Mouse (Mus musculus): ENCODE measurements around the gene Mthfd1. TPM values are rescaled to one million over a fixed set of nuclear protein-coding genes. Genes with fewer than 3 reads are reported as not detected.

The Mthfd1 gene
- polyA plus RNA-seq, 1 experiment: 33.2 TPM

- Histone ChIP-seq H3K4me3 (ENCODE audit: insufficient read depth, low read length) (no peak overlapping the region), H3K4me1 (ENCODE audit: control insufficient read depth, insufficient read depth, low read length) (peaks cover 6% of the 10 kb centered on the region), H3K27ac (ENCODE audit: insufficient read depth, low read length) (0 out of 2 replicates have a peak overlapping the region, but pooled peaks have one; percentile 9)
- no peak for TF ChIP-seq POLR2A (IDR thresholded peaks at IDR 0.05; ENCODE audit: extremely low read depth, insufficient read depth, low read length)
- TF ChIP-seq CTCF (IDR thresholded peaks at IDR 0.05; ENCODE audit: extremely low read depth, insufficient read depth, low read length): no peak
Observed at GRCm38 (mm10) chr12:76307964-76308363, 52.9 kb downstream of the Mthfd1 start.

- Histone ChIP-seq H3K27ac (ENCODE audit: insufficient read depth, low read length) (0 out of 2 replicates have a peak overlapping the region, but pooled peaks have one; percentile 14), H3K4me1 (ENCODE audit: control insufficient read depth, insufficient read depth, low read length) (peaks cover 6% of the 10 kb centered on the region), H3K4me3 (ENCODE audit: insufficient read depth, low read length) (no peak overlapping the region)
- TF ChIP-seq CTCF (IDR thresholded peaks at IDR 0.05; ENCODE audit: extremely low read depth, insufficient read depth, low read length) (no peak), POLR2A (IDR thresholded peaks at IDR 0.05; ENCODE audit: extremely low read depth, insufficient read depth, low read length) (no peak)
Observed at GRCm38 (mm10) chr12:76308436-76308835, 53.3 kb downstream of the Mthfd1 start.

GRCm38 (mm10) chr12:76310007-76310406 is 54.9 kb downstream of the Mthfd1 start:
- H3K27ac ChIP-seq (ENCODE audit: insufficient read depth, low read length): no peak overlapping the region
- no peak overlapping the region for H3K4me3 ChIP-seq (ENCODE audit: insufficient read depth, low read length)
- H3K4me1 ChIP-seq (ENCODE audit: control insufficient read depth, insufficient read depth, low read length): peaks cover 6% of the 10 kb centered on the region
- TF ChIP-seq POLR2A (IDR thresholded peaks at IDR 0.05; ENCODE audit: extremely low read depth, insufficient read depth, low read length): no peak
- TF ChIP-seq CTCF (IDR thresholded peaks at IDR 0.05; ENCODE audit: extremely low read depth, insufficient read depth, low read length): no peak

- Histone ChIP-seq H3K27ac (ENCODE audit: insufficient read depth, low read length) (no peak overlapping the region), H3K4me3 (ENCODE audit: insufficient read depth, low read length) (no peak overlapping the region), H3K4me1 (ENCODE audit: control insufficient read depth, insufficient read depth, low read length) (peaks cover 6% of the 10 kb centered on the region)
- TF ChIP-seq CTCF (IDR thresholded peaks at IDR 0.05; ENCODE audit: extremely low read depth, insufficient read depth, low read length) (no peak), POLR2A (IDR thresholded peaks at IDR 0.05; ENCODE audit: extremely low read depth, insufficient read depth, low read length) (no peak)
Observed at GRCm38 (mm10) chr12:76310633-76311032, 55.5 kb downstream of the Mthfd1 start.

DNA sequence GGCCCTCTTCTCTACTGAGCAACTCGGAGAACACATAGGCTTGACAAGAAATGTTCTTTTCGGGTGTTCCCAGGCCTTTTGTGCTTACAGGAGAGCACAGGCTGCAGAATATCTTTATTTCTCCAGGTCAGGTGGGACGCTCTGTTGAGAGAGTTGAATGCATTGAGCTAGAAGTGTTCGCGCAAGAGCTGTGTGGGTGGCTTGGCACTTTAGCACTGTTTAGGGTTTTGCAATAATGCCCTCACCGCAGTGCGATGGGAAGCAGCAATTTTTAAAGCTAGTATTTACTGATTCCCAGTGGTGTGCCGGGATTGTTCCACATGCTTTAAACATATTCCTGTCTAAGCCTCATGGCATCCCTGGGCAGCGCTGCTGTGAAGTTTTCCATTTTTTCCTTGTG is 56.1 kb downstream of the Mthfd1 start:
- Histone ChIP-seq H3K27ac (ENCODE audit: insufficient read depth, low read length) (no peak overlapping the region), H3K4me1 (ENCODE audit: control insufficient read depth, insufficient read depth, low read length) (peaks cover 6% of the 10 kb centered on the region)

GRCm38 (mm10) chr12:76311951-76312350 is 56.9 kb downstream of the Mthfd1 start:
- Histone ChIP-seq H3K27ac (ENCODE audit: insufficient read depth, low read length) (no peak overlapping the region), H3K4me3 (ENCODE audit: insufficient read depth, low read length) (no peak overlapping the region), H3K4me1 (ENCODE audit: control insufficient read depth, insufficient read depth, low read length) (peaks cover 4% of the 10 kb centered on the region)
- TF ChIP-seq CTCF (IDR thresholded peaks at IDR 0.05; ENCODE audit: extremely low read depth, insufficient read depth, low read length) (no peak), POLR2A (IDR thresholded peaks at IDR 0.05; ENCODE audit: extremely low read depth, insufficient read depth, low read length) (no peak)

More for the DNA sequence above, 56.1 kb downstream of the Mthfd1 start:
- no peak for TF ChIP-seq POLR2A (IDR thresholded peaks at IDR 0.05; ENCODE audit: extremely low read depth, insufficient read depth, low read length)
- TF ChIP-seq CTCF (IDR thresholded peaks at IDR 0.05; ENCODE audit: extremely low read depth, insufficient read depth, low read length): no peak
- H3K4me3 ChIP-seq (ENCODE audit: insufficient read depth, low read length): no peak overlapping the region

DNA sequence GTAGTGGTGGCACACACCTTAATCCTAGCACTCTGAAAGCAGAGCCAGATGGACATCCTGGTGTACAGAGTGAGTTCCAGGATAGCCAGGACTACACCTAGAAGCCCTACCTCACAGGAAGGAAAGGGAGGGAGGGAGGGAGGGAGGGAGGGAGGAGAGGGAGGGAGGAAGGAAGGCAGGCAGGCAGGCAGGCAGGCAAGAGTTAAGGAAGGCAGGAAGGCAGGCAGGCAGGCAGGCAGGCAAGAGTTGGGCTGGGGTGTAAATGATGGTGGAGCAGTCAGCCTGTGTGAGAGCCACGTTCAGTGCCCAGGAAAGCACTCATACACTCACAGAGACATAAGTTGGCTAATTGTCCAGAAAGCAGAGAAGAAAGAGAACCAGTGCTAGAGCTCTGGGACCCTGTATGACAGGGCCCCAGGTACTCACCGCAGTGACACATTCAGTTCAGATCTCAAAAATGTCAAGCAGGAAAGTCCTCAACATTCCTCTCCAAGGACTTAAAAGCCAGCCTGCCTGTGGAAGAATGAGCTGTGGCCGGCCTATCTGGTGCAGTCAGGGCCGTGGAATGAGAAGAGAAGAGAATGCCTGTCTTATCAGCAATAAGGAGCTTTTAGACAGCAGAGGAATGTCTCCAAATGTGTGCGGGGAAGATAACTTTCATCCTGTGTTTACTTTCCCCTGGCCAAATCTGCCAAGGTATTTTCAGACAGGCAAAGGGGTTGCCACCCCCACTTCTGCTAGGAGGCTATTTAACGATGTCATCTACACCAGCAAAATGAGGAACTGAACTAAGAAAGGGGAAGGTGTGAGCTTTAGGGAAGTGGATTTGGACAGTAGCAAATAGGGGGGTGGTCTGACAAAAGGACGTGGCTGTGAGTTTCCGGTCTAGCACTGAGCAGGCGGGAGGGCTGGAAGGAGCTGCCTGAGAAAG is 63.4 kb downstream of the Mthfd1 start:
- H3K27ac ChIP-seq (ENCODE audit: insufficient read depth, low read length): no peak overlapping the region
- TF ChIP-seq POLR2A (IDR thresholded peaks at IDR 0.05; ENCODE audit: extremely low read depth, insufficient read depth, low read length) (no peak), CTCF (IDR thresholded peaks at IDR 0.05; ENCODE audit: extremely low read depth, insufficient read depth, low read length) (no peak)

GRCm38 (mm10) chr12:76324679-76325431 is 69.8 kb downstream of the Mthfd1 start, which contains the start of gene Akap5:
TSS of gene Akap5 (plus strand) at chr12:76324891.
- peak within 1 kb of the TSS; percentile 57 for H3K4me3 ChIP-seq (ENCODE audit: insufficient read depth, low read length)
- H3K4me1 ChIP-seq (ENCODE audit: control insufficient read depth, insufficient read depth, low read length): peaks cover 2% of the 10 kb centered on the region; the same call in 1 of the 2 replicates
- peak; percentile 59; the same call in 1 of the 2 replicates for TF ChIP-seq POLR2A (IDR thresholded peaks at IDR 0.05; ENCODE audit: extremely low read depth, insufficient read depth, low read length)
- no peak for TF ChIP-seq CTCF (IDR thresholded peaks at IDR 0.05; ENCODE audit: extremely low read depth, insufficient read depth, low read length)
- peak within 1 kb of the TSS; percentile 85 for H3K27ac ChIP-seq (ENCODE audit: insufficient read depth, low read length)

More for the DNA sequence above, 63.4 kb downstream of the Mthfd1 start:
- Histone ChIP-seq H3K4me3 (ENCODE audit: insufficient read depth, low read length) (no peak overlapping the region), H3K4me1 (ENCODE audit: control insufficient read depth, insufficient read depth, low read length) (no peaks in the 10 kb centered on the region)
